Mouse (Mus musculus): ENCODE data around the gene Gsk3b.

GRCm38 (mm10) chr16:38164811-38165591, 76.2 kb downstream of the Gsk3b start:
- TF ChIP-seq CTCF (IDR thresholded peaks at IDR 0.05; ENCODE audit: low read depth) = no peak
- TF ChIP-seq EP300 (optimal IDR thresholded peaks at IDR 0.05) = no peak
